Comparison of ENCODE assay signal across 10 mouse cellular contexts in genomic region chrX:57277560-57278335, GRCm38 (mm10).
DNase-seq lines count a peak whose midpoint lies in the region; ATAC-seq and TF ChIP-seq lines count a peak whose summit lies in the region.
"Had no signal": no experiment of that assay in that cellular context is flagged by ENCODE, and none has a peak within 500 bp of the region (broad histone marks: within the 10 kb centered on the region; RNA-seq: fewer than 3 reads in every experiment).

No protein-coding gene starts in this region.

- no peaks in the 10 kb centered on the region for H3K27me3 ChIP-seq in kidney, embryonic 16.5 days (ENCODE audit: insufficient read depth, low read length)
- H3K27me3 ChIP-seq in kidney, embryonic 15.5 days: no peaks in the 10 kb centered on the region
- no peaks in the 10 kb centered on the region for H3K27me3 ChIP-seq in liver, adult 2 months (ENCODE audit: control insufficient read depth, insufficient read depth, low read length)
- H3K27me3 ChIP-seq: embryonic facial prominence, embryonic 12.5 days; limb, embryonic 12.5 days had no signal

- H3K36me3 ChIP-seq in kidney, embryonic 16.5 days (ENCODE audit: insufficient read depth, low read length): no peaks in the 10 kb centered on the region
- no peaks in the 10 kb centered on the region for H3K36me3 ChIP-seq in kidney, embryonic 15.5 days
- no peaks in the 10 kb centered on the region for H3K36me3 ChIP-seq in liver, adult 2 months (ENCODE audit: control insufficient read depth, insufficient read depth, low read length)
- H3K36me3 ChIP-seq: embryonic facial prominence, embryonic 12.5 days; limb, embryonic 12.5 days had no signal

- no peak overlapping the region for H3K4me3 ChIP-seq in kidney, embryonic 16.5 days (ENCODE audit: low read length)
- H3K4me3 ChIP-seq in kidney, embryonic 15.5 days (replicated peaks): no peak overlapping the region
- H3K4me3 ChIP-seq in bone marrow macrophage, adult 2 months (ENCODE audit: insufficient read depth, low read length): no peak overlapping the region
- no peak overlapping the region for H3K4me3 ChIP-seq in liver, adult 2 months (ENCODE audit: insufficient read depth, low read depth, low read length)
- H3K4me3 ChIP-seq: embryonic facial prominence, embryonic 12.5 days; limb, embryonic 12.5 days had no signal

- H3K9me3 ChIP-seq in kidney, embryonic 16.5 days (ENCODE audit: low read length): no peaks in the 10 kb centered on the region
- no peaks in the 10 kb centered on the region for H3K9me3 ChIP-seq in kidney, embryonic 15.5 days (replicated peaks)
- H3K9me3 ChIP-seq: embryonic facial prominence, embryonic 12.5 days; limb, embryonic 12.5 days had no signal

- H3K4me1 ChIP-seq in kidney, embryonic 16.5 days (ENCODE audit: insufficient read depth, low read length): no peaks in the 10 kb centered on the region
- no peaks in the 10 kb centered on the region for H3K4me1 ChIP-seq in kidney, embryonic 15.5 days
- H3K4me1 ChIP-seq in bone marrow macrophage, adult 2 months (ENCODE audit: control insufficient read depth, insufficient read depth, low read length): peaks cover 5% of the 10 kb centered on the region
- peaks cover 3% of the 10 kb centered on the region for H3K4me1 ChIP-seq in liver, adult 2 months (ENCODE audit: control insufficient read depth, insufficient read depth, low read length)
- H3K4me1 ChIP-seq: embryonic facial prominence, embryonic 12.5 days had no signal

- no peak overlapping the region for H3K27ac ChIP-seq in kidney, embryonic 16.5 days (ENCODE audit: low read length)
- H3K27ac ChIP-seq in kidney, embryonic 15.5 days: no peak overlapping the region
- H3K27ac ChIP-seq in bone marrow macrophage, adult 2 months (ENCODE audit: insufficient read depth, low read depth, low read length): peak overlapping the region; percentile 12; the same call in 1 of the 2 replicates
- H3K27ac ChIP-seq in liver, adult 2 months (replicated peaks; ENCODE audit: insufficient read depth, low read depth, low read length): 0 out of 2 replicates have a peak overlapping the region, but pooled peaks have one; percentile 31
- H3K27ac ChIP-seq: embryonic facial prominence, embryonic 12.5 days; limb, embryonic 12.5 days had no signal

- no peaks in the 10 kb centered on the region for H3K79me2 ChIP-seq in liver, adult 2 months (ENCODE audit: control insufficient read depth, insufficient read depth, low read length)

- peak; percentile 64 to 72 for DNase-seq in heart, adult 18-20 months
- peak; percentile 38 for DNase-seq in liver, adult 2 months (ENCODE audit: extremely low read depth, low read depth, low spot score)
- DNase-seq in urinary bladder, postnatal 14 days (ENCODE audit: low spot score): no peak
- no peak for DNase-seq in left cerebral cortex, postnatal 10 days (ENCODE audit: extremely low spot score in 1 of 2, low spot score in 2 of 2)
- DNase-seq in kidney, adult 18-20 months: no peak

- TF ChIP-seq CTCF in bone marrow macrophage, adult 2 months (IDR thresholded peaks at IDR 0.05; ENCODE audit: low read depth, low read length): no peak
- no peak for TF ChIP-seq CTCF in liver, adult 2 months (IDR thresholded peaks at IDR 0.05; ENCODE audit: low read depth, low read length)

- peak; percentile 23; the same call in 1 of the 2 replicates for ATAC-seq in kidney, embryonic 16.5 days (ENCODE audit: low FRiP score, low TSS enrichment)
- ATAC-seq in kidney, embryonic 15.5 days (replicated peaks; ENCODE audit: low FRiP score): no peak

- intact Hi-C loops in left cerebral cortex, postnatal 10 days (cut with DNase I): no loop called here

- TF ChIP-seq POLR2A in bone marrow macrophage, adult 2 months (IDR thresholded peaks at IDR 0.05; ENCODE audit: borderline replicate concordance, low read depth, low read length): no peak
- no peak for TF ChIP-seq POLR2A in liver, adult 2 months (IDR thresholded peaks at IDR 0.05; ENCODE audit: extremely low read depth, insufficient read depth, low read length)

- H3K9ac ChIP-seq in kidney, embryonic 16.5 days (replicated peaks; ENCODE audit: low read length): peak overlapping the region; percentile 36; the same call in 1 of the 2 replicates
- no peak overlapping the region for H3K9ac ChIP-seq in kidney, embryonic 15.5 days
- no peak overlapping the region for H3K9ac ChIP-seq in liver, adult 2 months (ENCODE audit: low read depth, low read length)
- H3K9ac ChIP-seq: embryonic facial prominence, embryonic 12.5 days; limb, embryonic 12.5 days had no signal

- 50% methylated on average over 6 of the region's 6 CpGs for WGBS in kidney, embryonic 16.5 days
- 43% methylated on average over 6 of the region's 6 CpGs for WGBS in kidney, embryonic 15.5 days
- WGBS in liver, adult 2 months: 9% methylated on average over 6 of the region's 6 CpGs

- H3K4me2 ChIP-seq in kidney, embryonic 16.5 days (replicated peaks; ENCODE audit: low read depth, low read length): no peak overlapping the region
- no peak overlapping the region for H3K4me2 ChIP-seq in kidney, embryonic 15.5 days
- H3K4me2 ChIP-seq: embryonic facial prominence, embryonic 12.5 days; limb, embryonic 12.5 days had no signal

Comparison
In these comparisons a context has a peak if more than half of its experiments do, and no peak if none do; other contexts are left out.
1. H3K27ac ChIP-seq: peak in bone marrow macrophage, adult 2 months (single experiment) and liver, adult 2 months (single experiment); none in kidney, embryonic 16.5 days (single experiment) and kidney, embryonic 15.5 days (single experiment).
2. DNase-seq: peak in heart, adult 18-20 months (2 of 2) and liver, adult 2 months (single experiment); none in urinary bladder, postnatal 14 days (single experiment), left cerebral cortex, postnatal 10 days (0 of 2) and kidney, adult 18-20 months (single experiment).